Mouse (Mus musculus): Measurements from ENCODE around the gene Pigo.

- TF ChIP-seq CTCF (IDR thresholded peaks at IDR 0.05; ENCODE audit: low read depth, low read length): no peak
- TF ChIP-seq TAL1 (conservative IDR thresholded peaks at IDR 0.05; ENCODE audit: low read depth, low read length): no peak
- no peak for TF ChIP-seq GATA1 (IDR thresholded peaks at IDR 0.05; ENCODE audit: borderline replicate concordance, low read length)
Measured at GRCm38 (mm10) chr4:43001272-43001671, 24.3 kb downstream of the Pigo start.
